Mouse (Mus musculus): ENCODE measurements around the gene Vat1l.

- TF ChIP-seq CTCF (IDR thresholded peaks at IDR 0.05; ENCODE audit: borderline replicate concordance, extremely low read depth, insufficient read depth, insufficient read length) = no peak
- TF ChIP-seq POLR2A (IDR thresholded peaks at IDR 0.05; ENCODE audit: borderline replicate concordance, extremely low read depth, insufficient read depth, insufficient read length, poor library complexity, severe bottlenecking) = no peak
Measured at GRCm38 (mm10) chr8:114360506-114360905, 155.1 kb downstream of the Vat1l start.

All from brain, embryonic 14.5 days (tissue).